Mouse (Mus musculus): ENCODE measurements at regions not wholly inside any gene's neighbourhood (a gene's known extent, or its start where the extent isn't known, plus 50 kb on each side); places are given as distances from the start of the nearest gene placed in this dataset.

- TF ChIP-seq CTCF (IDR thresholded peaks at IDR 0.05; ENCODE audit: low read depth) (peak; percentile 40), EP300 (IDR thresholded peaks at IDR 0.05; ENCODE audit: low read depth) (no peak)
- Histone ChIP-seq H3K9ac (replicated peaks) (no peak overlapping the region), H3K4me2 (ENCODE audit: low read depth, low read length) (no peak overlapping the region), H3K27me3 (ENCODE audit: insufficient read depth, low read length) (no peaks in the 10 kb centered on the region), H3K9me3 (ENCODE audit: low read length) (no peaks in the 10 kb centered on the region), H3K36me3 (replicated peaks; ENCODE audit: insufficient read depth, low read length) (no peaks in the 10 kb centered on the region), H3K4me3 (ENCODE audit: low read depth, low read length) (no peak overlapping the region), H3K27ac (ENCODE audit: low read depth) (no peak overlapping the region), H3K4me1 (ENCODE audit: insufficient read depth) (no peaks in the 10 kb centered on the region)
- 41% methylated on average over 3 of the region's 3 CpGs for WGBS (ENCODE audit: insufficient replicate concordance)
- ATAC-seq: no peak
- peak; percentile 17 for DNase-seq
These were observed 115.4 kb upstream of the Sorcs3 start for GRCm38 (mm10) chr19:48090393-48090792.

GRCm38 (mm10) chr19:48097363-48097762 is 108.5 kb upstream of the Sorcs3 start:
- no peak overlapping the region for H3K4me2 ChIP-seq (ENCODE audit: low read depth, low read length)
- DNase-seq (no peak), ATAC-seq (no peak)
- no peak overlapping the region for H3K27ac ChIP-seq (ENCODE audit: low read depth)
- no peak overlapping the region for H3K4me3 ChIP-seq (ENCODE audit: low read depth, low read length)
- WGBS (ENCODE audit: insufficient replicate concordance): 65% methylated on average over 5 of the region's 5 CpGs
- no peak overlapping the region for H3K9ac ChIP-seq (replicated peaks)
- no peaks in the 10 kb centered on the region for H3K36me3 ChIP-seq (replicated peaks; ENCODE audit: insufficient read depth, low read length)
- H3K27me3 ChIP-seq (ENCODE audit: insufficient read depth, low read length): no peaks in the 10 kb centered on the region
- TF ChIP-seq EP300 (IDR thresholded peaks at IDR 0.05; ENCODE audit: low read depth) (no peak), CTCF (IDR thresholded peaks at IDR 0.05; ENCODE audit: low read depth) (no peak)
- no peaks in the 10 kb centered on the region for H3K9me3 ChIP-seq (ENCODE audit: low read length)
- no peaks in the 10 kb centered on the region for H3K4me1 ChIP-seq (ENCODE audit: insufficient read depth)

GRCm38 (mm10) chr19:48097942-48098596 is 107.8 kb upstream of the Sorcs3 start:
- H3K9me3 ChIP-seq (ENCODE audit: low read length): no peaks in the 10 kb centered on the region
- ATAC-seq: no peak
- 62% methylated on average over 5 of the region's 5 CpGs for WGBS (ENCODE audit: insufficient replicate concordance)

DNA sequence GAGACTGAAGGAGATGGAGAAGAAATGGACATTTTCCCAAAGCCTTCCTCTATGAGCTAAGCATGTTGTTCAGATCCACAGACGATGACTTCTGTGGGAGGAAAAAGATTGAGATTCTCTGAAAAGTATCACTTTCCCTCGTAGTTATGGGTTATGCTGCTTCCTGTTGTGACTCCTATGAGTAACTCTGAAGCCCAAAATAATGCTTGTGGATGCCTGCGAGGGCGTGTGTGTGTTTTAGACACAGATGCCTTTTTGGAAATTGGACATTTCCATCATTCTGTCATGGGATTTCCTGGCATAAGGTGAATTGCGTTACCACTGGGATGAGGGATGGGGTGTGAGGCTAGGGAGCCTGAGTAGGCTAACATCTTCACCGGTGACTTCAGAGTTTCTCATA is 104.8 kb upstream of the Sorcs3 start:
- H3K4me2 ChIP-seq (ENCODE audit: low read depth, low read length): no peak overlapping the region
- DNase-seq: no peak
- no peak overlapping the region for H3K9ac ChIP-seq (replicated peaks)
- 73% methylated on average over 6 of the region's 6 CpGs for WGBS (ENCODE audit: insufficient replicate concordance)
- TF ChIP-seq CTCF (IDR thresholded peaks at IDR 0.05; ENCODE audit: low read depth) (no peak), EP300 (IDR thresholded peaks at IDR 0.05; ENCODE audit: low read depth) (no peak)
- H3K9me3 ChIP-seq (ENCODE audit: low read length): no peaks in the 10 kb centered on the region
- H3K4me3 ChIP-seq (ENCODE audit: low read depth, low read length): no peak overlapping the region
- no peak overlapping the region for H3K27ac ChIP-seq (ENCODE audit: low read depth)
- H3K36me3 ChIP-seq (replicated peaks; ENCODE audit: insufficient read depth, low read length): no peaks in the 10 kb centered on the region
- H3K4me1 ChIP-seq (ENCODE audit: insufficient read depth): no peaks in the 10 kb centered on the region
- no peak for ATAC-seq
- H3K27me3 ChIP-seq (ENCODE audit: insufficient read depth, low read length): no peaks in the 10 kb centered on the region

More at GRCm38 (mm10) chr19:48097942-48098596, 107.8 kb upstream of the Sorcs3 start:
- no peak overlapping the region for H3K9ac ChIP-seq (replicated peaks)
- no peak overlapping the region for H3K4me3 ChIP-seq (ENCODE audit: low read depth, low read length)
- no peak for TF ChIP-seq CTCF (IDR thresholded peaks at IDR 0.05; ENCODE audit: low read depth)
- no peak for TF ChIP-seq EP300 (IDR thresholded peaks at IDR 0.05; ENCODE audit: low read depth)
- no peaks in the 10 kb centered on the region for H3K27me3 ChIP-seq (ENCODE audit: insufficient read depth, low read length)
- no peak overlapping the region for H3K27ac ChIP-seq (ENCODE audit: low read depth)
- H3K4me2 ChIP-seq (ENCODE audit: low read depth, low read length): no peak overlapping the region
- H3K36me3 ChIP-seq (replicated peaks; ENCODE audit: insufficient read depth, low read length): no peaks in the 10 kb centered on the region
- no peak for DNase-seq
- H3K4me1 ChIP-seq (ENCODE audit: insufficient read depth): no peaks in the 10 kb centered on the region

DNA sequence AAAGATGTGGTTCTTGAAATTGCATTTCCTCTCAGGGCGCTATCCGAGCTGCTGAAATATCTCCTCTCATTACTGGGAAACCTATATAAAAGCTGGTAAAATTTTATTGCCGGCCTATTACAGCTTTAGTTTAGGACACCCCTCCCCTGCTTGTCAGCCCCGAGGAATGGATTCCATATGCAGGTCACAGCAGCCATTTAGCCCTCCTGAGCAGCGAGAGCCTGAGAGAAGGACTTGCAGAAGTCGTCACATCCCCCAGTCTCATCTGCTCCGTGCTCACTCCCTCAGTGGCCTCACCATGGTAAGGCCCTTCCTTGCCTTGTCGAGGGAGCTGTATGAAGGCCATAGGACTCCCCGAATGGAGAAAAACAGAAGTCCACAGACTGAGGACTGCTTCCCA is 90.7 kb upstream of the Sorcs3 start:
- DNase-seq (no peak), ATAC-seq (no peak)
- Histone ChIP-seq H3K36me3 (replicated peaks; ENCODE audit: insufficient read depth, low read length) (no peaks in the 10 kb centered on the region), H3K4me1 (ENCODE audit: insufficient read depth) (no peaks in the 10 kb centered on the region), H3K4me3 (ENCODE audit: low read depth, low read length) (no peak overlapping the region), H3K27me3 (ENCODE audit: insufficient read depth, low read length) (no peaks in the 10 kb centered on the region), H3K9ac (replicated peaks) (no peak overlapping the region), H3K4me2 (ENCODE audit: low read depth, low read length) (no peak overlapping the region), H3K9me3 (ENCODE audit: low read length) (no peaks in the 10 kb centered on the region), H3K27ac (ENCODE audit: low read depth) (no peak overlapping the region)
- TF ChIP-seq CTCF (IDR thresholded peaks at IDR 0.05; ENCODE audit: low read depth) (no peak), EP300 (IDR thresholded peaks at IDR 0.05; ENCODE audit: low read depth) (no peak)
- WGBS (ENCODE audit: insufficient replicate concordance): 60% methylated on average over 9 of the region's 9 CpGs

DNA sequence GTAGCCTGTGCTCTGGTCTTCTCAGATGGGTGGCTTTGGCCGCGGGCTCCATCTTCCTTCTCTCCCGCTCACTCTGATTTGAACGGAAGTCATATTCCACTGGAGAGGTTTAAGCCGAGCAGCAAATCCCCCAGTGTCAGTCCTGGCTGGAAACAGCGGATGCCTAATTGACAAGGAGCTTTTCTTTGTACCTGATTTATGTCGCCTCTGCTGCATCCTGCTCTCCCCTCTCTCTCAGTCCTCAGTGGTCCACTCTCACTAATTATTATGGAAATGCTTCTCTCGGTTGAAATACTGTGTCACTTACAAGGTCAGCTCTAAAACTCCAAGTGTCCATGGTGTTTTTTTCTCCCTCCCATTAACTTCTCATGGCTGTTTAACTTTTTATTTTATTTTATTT is 90.1 kb upstream of the Sorcs3 start:
- H3K36me3 ChIP-seq (replicated peaks; ENCODE audit: insufficient read depth, low read length): no peaks in the 10 kb centered on the region
- WGBS (ENCODE audit: insufficient replicate concordance): 82% methylated on average over 8 of the region's 8 CpGs
- no peaks in the 10 kb centered on the region for H3K9me3 ChIP-seq (ENCODE audit: low read length)
- no peaks in the 10 kb centered on the region for H3K4me1 ChIP-seq (ENCODE audit: insufficient read depth)
- no peak overlapping the region for H3K9ac ChIP-seq (replicated peaks)
- H3K27ac ChIP-seq (ENCODE audit: low read depth): no peak overlapping the region
- no peak for TF ChIP-seq CTCF (IDR thresholded peaks at IDR 0.05; ENCODE audit: low read depth)
- no peak for TF ChIP-seq EP300 (IDR thresholded peaks at IDR 0.05; ENCODE audit: low read depth)
- no peaks in the 10 kb centered on the region for H3K27me3 ChIP-seq (ENCODE audit: insufficient read depth, low read length)
- H3K4me3 ChIP-seq (ENCODE audit: low read depth, low read length): no peak overlapping the region
- ATAC-seq (no peak), DNase-seq (no peak)
- no peak overlapping the region for H3K4me2 ChIP-seq (ENCODE audit: low read depth, low read length)

Data from liver, postnatal 0 days (tissue).